Mouse (Mus musculus): ENCODE data around the gene Klk1b26. TPM values are rescaled to one million over a fixed set of nuclear protein-coding genes. Genes with fewer than 3 reads are reported as not detected.
"Not testable (repeated sequence)": the region's sequence is repeated elsewhere in the genome, so short reads cannot be mapped to it uniquely, and the experiment has no call there.

The Klk1b26 gene
- polyA plus RNA-seq, 1 experiment from 2014 or later: not detected

DNA sequence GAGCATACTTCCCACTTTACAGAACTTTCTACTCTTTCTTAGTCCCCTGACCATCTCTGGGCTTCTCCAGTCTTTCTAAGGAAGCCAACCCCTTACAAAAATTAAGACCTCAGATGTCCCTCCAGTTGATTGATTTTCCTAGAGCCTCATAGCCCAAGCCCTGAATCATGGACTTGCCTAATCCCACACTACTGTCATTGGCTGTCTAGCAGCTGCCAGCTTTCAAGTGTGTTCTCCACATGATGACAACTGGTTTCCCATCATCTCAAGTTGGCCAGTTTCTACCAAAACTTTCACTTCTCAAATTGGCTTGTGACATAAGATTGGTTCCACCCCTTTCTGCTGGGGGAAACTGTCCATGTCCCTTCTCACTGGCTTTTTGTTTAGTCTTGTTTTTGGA, 7.1 kb upstream of the Klk1b26 start:
- Histone ChIP-seq H3K9me3 (ENCODE audit: low read length) (no peaks in the 10 kb centered on the region), H3K27me3 (ENCODE audit: insufficient read depth, low read length) (no peaks in the 10 kb centered on the region), H3K9ac (replicated peaks) (no peak overlapping the region), H3K4me2 (ENCODE audit: low read depth, low read length) (no peak overlapping the region), H3K4me3 (ENCODE audit: low read depth, low read length) (no peak overlapping the region), H3K27ac (ENCODE audit: low read depth) (no peak overlapping the region), H3K4me1 (ENCODE audit: insufficient read depth) (no peaks in the 10 kb centered on the region), H3K36me3 (replicated peaks; ENCODE audit: insufficient read depth, low read length) (no peaks in the 10 kb centered on the region)
- ATAC-seq (no peak), DNase-seq (no peak)
- TF ChIP-seq CTCF (IDR thresholded peaks at IDR 0.05; ENCODE audit: low read depth) (no peak), EP300 (IDR thresholded peaks at IDR 0.05; ENCODE audit: low read depth) (no peak)

GRCm38 (mm10) chr7:44014666-44015065, 2.7 kb downstream of the Klk1b26 start:
- H3K27me3 ChIP-seq (ENCODE audit: insufficient read depth, low read length); ATAC-seq; H3K36me3 ChIP-seq (replicated peaks; ENCODE audit: insufficient read depth, low read length); H3K9ac ChIP-seq (replicated peaks); DNase-seq; H3K4me3 ChIP-seq (ENCODE audit: low read depth, low read length); H3K4me1 ChIP-seq (ENCODE audit: insufficient read depth); H3K27ac ChIP-seq (ENCODE audit: low read depth); H3K9me3 ChIP-seq (ENCODE audit: low read length); H3K4me2 ChIP-seq (ENCODE audit: low read depth, low read length): not testable (repeated sequence)
- 76% methylated on average over 6 of the region's 6 CpGs for WGBS (ENCODE audit: insufficient replicate concordance)

DNA sequence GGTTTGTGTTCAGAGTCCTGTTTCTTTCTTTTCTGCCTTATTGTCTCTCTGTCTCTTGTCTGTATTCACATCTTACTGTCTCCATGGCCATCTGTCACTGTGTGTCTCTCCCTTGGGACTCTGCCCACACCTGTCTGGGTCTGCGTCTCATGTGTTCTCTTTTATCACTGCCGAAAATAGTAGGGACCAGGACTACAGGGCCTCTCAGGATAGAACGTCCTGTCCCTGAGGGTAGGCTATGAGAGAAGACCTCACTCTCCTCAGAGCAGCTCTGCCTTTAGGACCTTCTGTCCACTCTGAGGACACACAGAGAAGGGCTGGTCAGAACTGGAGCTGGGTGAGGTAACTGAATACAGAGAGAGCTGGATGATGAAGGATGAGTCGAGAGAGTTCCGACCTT, 3.1 kb downstream of the Klk1b26 start:
- Histone ChIP-seq H3K9me3 (ENCODE audit: low read length) (no peaks in the 10 kb centered on the region), H3K27me3 (ENCODE audit: insufficient read depth, low read length) (no peaks in the 10 kb centered on the region), H3K4me1 (ENCODE audit: insufficient read depth) (no peaks in the 10 kb centered on the region), H3K4me2 (ENCODE audit: low read depth, low read length) (no peak overlapping the region), H3K36me3 (replicated peaks; ENCODE audit: insufficient read depth, low read length) (no peaks in the 10 kb centered on the region), H3K9ac (replicated peaks) (no peak overlapping the region), H3K4me3 (ENCODE audit: low read depth, low read length) (no peak overlapping the region), H3K27ac (ENCODE audit: low read depth) (no peak overlapping the region)
- no peak for TF ChIP-seq CTCF (IDR thresholded peaks at IDR 0.05; ENCODE audit: low read depth)
- TF ChIP-seq EP300 (IDR thresholded peaks at IDR 0.05; ENCODE audit: low read depth): no peak
- WGBS (ENCODE audit: insufficient replicate concordance): 73% methylated on average over 5 of the region's 5 CpGs
- no peak for ATAC-seq
- DNase-seq: no peak

DNA sequence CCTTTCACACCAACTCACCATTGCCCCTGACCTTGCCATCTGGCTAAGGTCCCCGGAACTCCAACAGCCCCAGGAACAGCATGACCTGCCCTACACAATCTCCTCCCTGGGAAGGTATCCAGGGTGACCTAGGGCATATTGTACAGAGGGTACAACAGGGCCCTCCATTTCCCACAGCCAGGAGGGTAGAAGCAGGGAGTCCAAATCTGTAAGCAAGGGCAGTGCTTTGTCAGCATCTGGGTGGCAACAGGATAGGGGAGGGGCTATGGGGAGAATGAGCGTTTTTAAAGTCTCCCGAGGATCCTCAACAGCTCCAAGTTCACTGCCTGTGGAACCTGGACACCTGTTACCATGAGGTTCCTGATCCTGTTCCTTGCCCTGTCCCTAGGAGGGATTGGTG, 40.0 kb downstream of the Klk1b26 start, which contains the start of gene Klk1b27:
Klk1b27 (plus strand) TSS at position 301 of the 400 bp plus-strand sequence.
- H3K4me3 ChIP-seq (ENCODE audit: low read depth, low read length); H3K4me1 ChIP-seq (ENCODE audit: insufficient read depth); H3K36me3 ChIP-seq (replicated peaks; ENCODE audit: insufficient read depth, low read length); H3K4me2 ChIP-seq (ENCODE audit: low read depth, low read length); H3K27me3 ChIP-seq (ENCODE audit: insufficient read depth, low read length); DNase-seq; ATAC-seq; H3K9ac ChIP-seq (replicated peaks); H3K9me3 ChIP-seq (ENCODE audit: low read length); H3K27ac ChIP-seq (ENCODE audit: low read depth): not testable (repeated sequence)
- 61% methylated on average over 3 of the region's 3 CpGs for WGBS (ENCODE audit: insufficient replicate concordance)

Other genes starting within 250 kb of the Klk1b26 start
- not detected in 2 replicates for gene Klk12, start 243.3 kb upstream of the Klk1b26 start, polyA plus RNA-seq (2015; fragmentation: Nextera tagmentation; extraction: Ambion mirVana)
- gene Klk11, start 237.6 kb upstream of the Klk1b26 start, polyA plus RNA-seq (2015; fragmentation: Nextera tagmentation; extraction: Ambion mirVana): not detected in 2 replicates
- not detected in 2 replicates for gene Klk10, start 231.1 kb upstream of the Klk1b26 start, polyA plus RNA-seq (2015; fragmentation: Nextera tagmentation; extraction: Ambion mirVana)
- not detected in 2 replicates for gene Klk9, start 220.3 kb upstream of the Klk1b26 start, polyA plus RNA-seq (2015; fragmentation: Nextera tagmentation; extraction: Ambion mirVana)
- gene Klk8, start 214.6 kb upstream of the Klk1b26 start, polyA plus RNA-seq (2015; fragmentation: Nextera tagmentation; extraction: Ambion mirVana): 2.2 and 3.2 TPM in 2 replicates
- not detected in 2 replicates for gene Klk7, start 200.9 kb upstream of the Klk1b26 start, polyA plus RNA-seq (2015; fragmentation: Nextera tagmentation; extraction: Ambion mirVana)
- not detected in 2 replicates for gene Klk6, start 187.7 kb upstream of the Klk1b26 start, polyA plus RNA-seq (2015; fragmentation: Nextera tagmentation; extraction: Ambion mirVana)
- not detected in 2 replicates for gene Klk5, start 170.2 kb upstream of the Klk1b26 start, polyA plus RNA-seq (2015; fragmentation: Nextera tagmentation; extraction: Ambion mirVana)
- gene Klk4, start 131.0 kb upstream of the Klk1b26 start, polyA plus RNA-seq (2015; fragmentation: Nextera tagmentation; extraction: Ambion mirVana): not detected in 2 replicates
- not detected in 2 replicates for gene Klk15, start 78.4 kb upstream of the Klk1b26 start, polyA plus RNA-seq (2015; fragmentation: Nextera tagmentation; extraction: Ambion mirVana)
- not detected in 2 replicates for gene Klk1b8, start 61.5 kb upstream of the Klk1b26 start, polyA plus RNA-seq (2015; fragmentation: Nextera tagmentation; extraction: Ambion mirVana)
- gene Klk1b1, start 45.4 kb upstream of the Klk1b26 start, polyA plus RNA-seq (2015; fragmentation: Nextera tagmentation; extraction: Ambion mirVana): not detected in 2 replicates
- gene Klk1b9, start 36.1 kb upstream of the Klk1b26 start, polyA plus RNA-seq (2015; fragmentation: Nextera tagmentation; extraction: Ambion mirVana): not detected in 2 replicates
- gene Klk1b11, start 16.3 kb upstream of the Klk1b26 start, polyA plus RNA-seq (2015; fragmentation: Nextera tagmentation; extraction: Ambion mirVana): not detected in 2 replicates
- not detected in 2 replicates for gene Klk1b27, start 40.1 kb downstream of the Klk1b26 start, polyA plus RNA-seq (2015; fragmentation: Nextera tagmentation; extraction: Ambion mirVana)
- not detected in 2 replicates for gene Klk1b21, start 90.2 kb downstream of the Klk1b26 start, polyA plus RNA-seq (2015; fragmentation: Nextera tagmentation; extraction: Ambion mirVana)
- not detected in 2 replicates for gene Klk1b22, start 100.5 kb downstream of the Klk1b26 start, polyA plus RNA-seq (2015; fragmentation: Nextera tagmentation; extraction: Ambion mirVana)
- not detected in 2 replicates for gene Klk1b16, start 124.6 kb downstream of the Klk1b26 start, polyA plus RNA-seq (2015; fragmentation: Nextera tagmentation; extraction: Ambion mirVana)
- gene Klk1b24, start 176.1 kb downstream of the Klk1b26 start, polyA plus RNA-seq (2015; fragmentation: Nextera tagmentation; extraction: Ambion mirVana): not detected in 2 replicates
- gene Klk1b3, start 186.0 kb downstream of the Klk1b26 start, polyA plus RNA-seq (2015; fragmentation: Nextera tagmentation; extraction: Ambion mirVana): not detected in 2 replicates
- 0.18 TPM in 1 of 2 replicates, not detected in the other for gene Klk1b4, start 195.3 kb downstream of the Klk1b26 start, polyA plus RNA-seq (2015; fragmentation: Nextera tagmentation; extraction: Ambion mirVana)
- not detected in 2 replicates for gene Klk1b5, start 203.8 kb downstream of the Klk1b26 start, polyA plus RNA-seq (2015; fragmentation: Nextera tagmentation; extraction: Ambion mirVana)
- gene Klk1, start 213.2 kb downstream of the Klk1b26 start, polyA plus RNA-seq (2015; fragmentation: Nextera tagmentation; extraction: Ambion mirVana): 0.79 TPM in 1 of 2 replicates, not detected in the other
- not detected in 2 replicates for gene Gm36864, start 224.0 kb downstream of the Klk1b26 start, polyA plus RNA-seq (2015; fragmentation: Nextera tagmentation; extraction: Ambion mirVana)
- 0.51 and 0.54 TPM in 2 replicates for gene 1700028J19Rik, start 234.5 kb downstream of the Klk1b26 start, polyA plus RNA-seq (2015; fragmentation: Nextera tagmentation; extraction: Ambion mirVana)
- 18.8 and 20.6 TPM in 2 replicates for gene 2410002F23Rik, start 234.6 kb downstream of the Klk1b26 start, polyA plus RNA-seq (2015; fragmentation: Nextera tagmentation; extraction: Ambion mirVana)
- not detected in 2 replicates for gene Acp4, start 245.2 kb downstream of the Klk1b26 start, polyA plus RNA-seq (2015; fragmentation: Nextera tagmentation; extraction: Ambion mirVana)
- gene Gm15517, start 249.3 kb downstream of the Klk1b26 start, polyA plus RNA-seq (2015; fragmentation: Nextera tagmentation; extraction: Ambion mirVana): not detected in 2 replicates